Mouse (Mus musculus): Measurements from ENCODE around the gene Gm14226.
"Not testable (repeated sequence)": the region's sequence is repeated elsewhere in the genome, so short reads cannot be mapped to it uniquely, and the experiment has no call there.

The Gm14226 gene

DNA sequence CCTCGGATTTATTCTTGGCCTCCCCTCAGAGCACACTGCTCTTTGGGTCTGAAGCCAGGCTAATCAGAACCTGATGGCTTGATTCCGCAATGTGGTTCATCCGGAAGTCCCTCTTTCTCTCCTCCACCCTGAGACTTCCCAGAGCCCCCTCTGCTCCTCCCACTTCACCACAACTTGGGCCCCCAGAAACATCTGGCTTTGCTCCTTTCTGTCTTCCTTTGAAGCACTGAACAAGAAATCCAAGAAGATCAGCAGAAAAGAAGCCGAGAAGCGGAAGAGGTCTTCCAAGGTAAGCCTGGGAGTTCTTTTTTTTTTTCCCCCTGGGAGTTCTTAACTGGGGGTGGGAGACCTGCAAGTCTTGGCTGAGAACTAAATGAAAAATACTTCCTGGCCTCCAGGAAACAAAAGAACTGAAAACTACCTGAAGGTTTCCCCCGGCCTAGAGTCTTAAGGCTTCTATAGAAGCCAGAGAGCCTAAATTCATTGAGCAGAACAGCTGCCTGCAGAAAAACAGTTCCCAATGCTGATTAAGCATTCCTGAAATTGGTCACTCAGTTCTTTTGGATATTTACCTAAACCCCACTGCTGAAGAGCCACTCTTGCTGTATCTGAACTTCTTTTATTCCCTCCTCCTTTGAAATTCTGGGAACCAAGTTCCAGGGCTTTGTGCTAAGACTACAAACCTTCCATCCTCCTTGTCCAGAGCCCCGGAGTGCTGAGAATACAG is 29.5 kb downstream of the Gm14226 start:
- CTCF ChIA-PET: no interaction called here

DNA sequence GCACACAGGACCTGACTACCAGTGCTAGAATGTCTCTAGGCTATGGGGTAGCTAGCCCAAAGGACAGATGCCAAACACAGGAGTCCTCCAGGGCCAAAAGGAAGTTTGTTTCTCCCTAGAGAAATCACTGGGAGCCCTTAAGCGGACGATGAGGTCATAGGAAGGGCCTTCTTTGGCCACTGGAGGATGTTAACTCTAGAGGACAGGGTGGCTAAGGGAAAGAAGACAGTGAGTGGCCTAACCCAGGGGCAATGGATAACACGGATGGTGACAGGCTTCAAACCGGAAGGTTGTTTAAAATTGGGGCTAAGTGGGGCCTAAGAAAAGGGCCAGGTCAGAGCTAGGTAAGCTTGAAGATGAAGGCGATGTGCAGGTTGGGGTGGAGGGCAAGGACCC is 32.0 kb downstream of the Gm14226 start:
- CTCF ChIA-PET: interaction anchor here (0.7 kb wide), 1 partner anchor 316 kb away, joined by 5 read pairs; no protein-coding TSS in a partner anchor

DNA sequence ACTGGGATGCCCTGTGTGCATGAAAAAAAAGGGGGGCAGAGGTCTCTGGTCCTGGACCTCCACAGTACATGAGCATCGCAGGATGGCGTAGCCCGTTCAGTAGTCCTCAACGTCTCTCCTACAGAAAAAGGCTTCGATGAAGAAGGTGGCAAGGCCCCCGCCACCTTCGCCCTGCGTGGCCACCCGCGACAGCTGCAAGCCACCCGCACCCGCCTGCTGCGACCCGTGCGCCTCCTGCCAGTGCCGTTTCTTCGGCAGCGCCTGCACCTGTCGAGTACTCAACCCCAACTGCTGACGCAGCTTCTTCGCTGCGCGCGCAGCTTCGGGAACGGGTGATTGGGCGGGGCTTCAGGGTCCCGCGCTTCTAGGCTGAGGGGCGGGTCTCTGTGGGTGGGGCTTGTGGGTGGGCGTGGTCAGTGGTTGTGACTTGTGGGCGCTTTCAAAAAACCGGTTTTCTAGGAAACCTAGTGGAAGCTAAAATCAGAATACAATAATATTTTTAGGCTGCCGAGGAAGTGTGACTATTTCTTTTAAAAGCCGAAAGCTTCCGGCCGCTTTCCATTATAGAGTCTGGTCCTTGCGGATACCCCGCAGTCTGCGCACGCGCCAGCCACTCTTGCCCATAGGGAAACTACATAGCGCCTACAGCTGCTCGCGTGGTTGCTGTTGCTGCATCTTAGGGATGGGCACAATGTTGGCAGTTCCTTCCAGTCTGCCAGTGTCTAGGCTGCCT is 32.6 kb downstream of the Gm14226 start:
- CTCF ChIA-PET: no interaction called here

DNA sequence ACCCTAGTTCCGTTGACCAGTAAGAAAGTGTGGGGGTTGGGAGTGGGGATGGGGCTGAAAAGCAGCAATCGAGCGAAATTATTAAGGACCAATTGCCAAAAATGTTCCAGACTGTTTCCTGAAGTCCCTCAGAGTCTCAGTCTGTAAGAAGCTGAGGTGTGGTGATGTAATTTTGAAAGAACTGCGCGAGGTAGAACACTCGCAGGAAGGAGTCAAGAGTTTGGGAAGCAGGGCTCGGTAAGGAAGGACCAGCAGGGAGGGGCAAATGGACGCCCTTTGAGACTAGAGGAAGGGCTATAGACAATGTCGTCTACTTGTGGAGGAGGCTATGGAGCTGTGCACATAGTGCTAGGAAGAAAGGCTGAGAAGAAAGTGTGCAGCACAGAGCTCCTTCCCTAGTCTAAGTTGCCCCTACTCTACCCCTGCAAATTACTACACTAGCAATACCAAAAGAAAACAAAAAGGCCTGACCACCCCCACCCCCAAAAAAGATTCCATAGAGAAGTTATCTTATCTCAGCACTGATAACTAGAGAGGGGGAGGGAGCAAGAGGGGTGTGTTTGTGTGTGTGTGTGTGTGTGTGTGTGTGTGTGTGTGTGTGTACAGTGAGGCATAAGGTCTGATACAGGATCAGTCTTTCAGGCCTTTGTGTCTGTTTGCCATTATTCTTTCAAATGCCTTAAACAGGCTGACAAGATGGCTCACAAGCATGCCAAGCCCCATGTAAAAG is 33.7 kb downstream of the Gm14226 start:
- CTCF ChIA-PET: no interaction called here

DNA sequence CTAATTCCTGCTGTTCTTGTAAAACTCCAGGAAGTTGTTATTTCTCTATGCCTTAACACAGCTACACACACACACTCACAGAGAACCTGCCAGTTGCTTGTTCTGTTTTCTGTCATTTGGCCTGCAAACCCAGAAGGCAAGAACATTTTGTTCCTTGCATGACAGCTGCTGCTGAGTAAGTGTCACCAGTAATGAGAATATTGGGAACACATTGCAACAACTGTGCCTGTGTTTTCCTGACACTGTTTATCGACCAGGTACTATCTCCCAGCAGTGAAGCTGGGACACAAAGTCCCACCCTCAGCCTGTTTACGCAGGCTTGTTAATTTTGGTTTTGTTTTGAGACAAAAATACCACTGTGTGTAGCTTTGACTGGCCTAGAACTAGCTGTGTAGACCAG is 34.6 kb downstream of the Gm14226 start:
- CTCF ChIA-PET: no interaction called here

DNA sequence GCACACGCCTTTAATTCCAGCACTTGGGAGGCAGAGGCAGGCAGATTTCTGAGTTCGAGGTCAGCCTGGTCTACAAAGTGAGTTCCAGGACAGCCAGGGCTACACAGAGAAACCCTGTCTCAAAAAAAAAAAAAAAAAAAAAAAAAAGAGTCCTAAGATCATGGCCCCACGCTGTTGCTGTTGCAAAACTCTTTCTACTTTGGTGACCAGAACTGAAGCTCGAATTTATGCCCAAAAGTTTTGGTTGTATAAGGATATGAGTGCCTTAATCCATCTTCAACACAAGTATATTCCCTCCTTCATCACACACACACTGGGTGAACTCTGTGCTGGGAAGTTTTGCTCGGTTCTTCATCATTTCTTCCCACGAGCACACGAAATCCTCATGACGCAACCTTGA is 35.4 kb downstream of the Gm14226 start:
- CTCF ChIA-PET: not testable (repeated sequence)

DNA sequence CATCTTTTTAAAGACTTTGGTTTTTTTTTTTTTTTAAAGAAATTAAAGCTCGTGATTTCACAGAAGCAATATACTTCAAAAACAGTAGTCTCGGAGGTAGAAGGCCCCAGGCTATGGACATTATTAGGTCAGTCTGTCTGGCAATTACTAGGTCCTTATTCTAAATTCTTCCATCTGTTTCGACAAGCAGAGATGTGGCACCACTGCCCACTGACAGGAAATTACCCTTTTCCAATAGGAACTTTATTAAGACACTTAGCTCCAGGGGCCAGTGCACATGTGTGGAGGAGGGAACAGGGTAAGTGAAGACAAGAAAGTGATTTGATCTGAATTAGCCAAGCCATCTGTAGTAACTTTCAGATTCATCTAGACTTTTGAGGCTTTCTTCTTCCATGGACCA is 36.6 kb downstream of the Gm14226 start:
- CTCF ChIA-PET: interaction anchor here (0.5 to 0.6 kb wide), 2 partner anchors 20 to 849 kb away, joined by 3 to 6 read pairs; no protein-coding TSS in a partner anchor

DNA sequence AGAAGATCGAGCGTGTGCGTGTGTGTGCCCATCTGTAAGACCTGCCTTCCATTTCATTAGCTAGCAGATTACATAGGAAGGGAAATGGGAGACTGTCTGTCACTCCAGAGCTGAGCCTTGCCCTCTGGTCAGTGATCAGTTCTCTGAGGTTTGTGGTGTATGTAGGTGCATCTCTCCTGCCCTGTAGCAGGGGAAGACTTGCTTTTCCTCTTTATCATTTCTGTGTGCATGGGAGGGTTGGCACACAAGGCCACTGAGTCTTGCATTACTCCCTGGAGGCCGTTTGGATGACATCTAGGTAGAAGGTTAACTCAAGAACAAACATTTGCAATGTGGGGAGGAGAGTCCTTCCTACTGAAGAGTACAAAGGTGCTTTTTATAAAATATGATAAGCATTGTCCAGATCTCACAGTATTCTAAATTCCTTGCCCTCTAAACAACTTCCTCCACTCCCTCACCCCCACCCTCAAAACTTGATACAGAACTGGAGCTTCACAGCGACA is 38.1 kb downstream of the Gm14226 start:
- CTCF ChIA-PET: no interaction called here

DNA sequence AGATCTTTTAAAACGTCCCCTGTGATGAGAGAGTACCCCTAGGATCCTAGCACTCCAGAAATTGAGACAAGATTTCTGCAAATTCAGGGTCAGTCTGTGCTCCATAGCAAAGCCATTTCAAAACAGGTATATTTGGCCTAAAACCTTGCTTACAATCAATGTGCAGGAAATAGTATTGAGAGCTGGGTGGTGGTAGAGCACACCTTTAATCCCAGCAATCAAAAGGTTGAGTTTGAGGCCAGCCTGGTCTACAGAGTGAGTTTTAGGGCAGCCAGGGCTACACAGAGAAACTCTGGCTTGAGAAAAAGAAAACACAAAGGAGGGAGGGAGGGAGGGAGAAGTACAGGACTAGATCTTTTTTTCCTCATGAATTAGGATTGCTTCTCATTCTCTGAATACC is 39.3 kb downstream of the Gm14226 start:
- CTCF ChIA-PET: no interaction called here

DNA sequence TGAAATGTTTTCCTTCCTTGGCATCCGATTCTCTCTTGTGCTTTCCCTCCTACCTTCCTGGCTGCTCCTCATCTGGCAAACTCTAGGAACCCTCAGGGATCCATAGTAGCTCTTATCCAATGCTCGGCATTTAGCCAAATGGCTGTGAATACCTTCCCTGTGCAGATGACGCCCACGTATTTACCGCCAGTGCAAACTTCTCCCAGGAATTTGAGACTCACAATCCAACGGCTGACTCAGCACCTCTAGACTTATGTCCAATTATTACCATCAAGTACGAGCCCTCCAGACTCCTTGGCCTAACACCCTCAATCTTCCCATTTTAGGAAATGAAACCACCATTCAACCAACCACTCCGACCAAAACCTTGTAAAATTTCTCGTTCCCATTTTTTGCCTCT is 53.0 kb downstream of the Gm14226 start:
- CTCF ChIA-PET: no interaction called here

DNA sequence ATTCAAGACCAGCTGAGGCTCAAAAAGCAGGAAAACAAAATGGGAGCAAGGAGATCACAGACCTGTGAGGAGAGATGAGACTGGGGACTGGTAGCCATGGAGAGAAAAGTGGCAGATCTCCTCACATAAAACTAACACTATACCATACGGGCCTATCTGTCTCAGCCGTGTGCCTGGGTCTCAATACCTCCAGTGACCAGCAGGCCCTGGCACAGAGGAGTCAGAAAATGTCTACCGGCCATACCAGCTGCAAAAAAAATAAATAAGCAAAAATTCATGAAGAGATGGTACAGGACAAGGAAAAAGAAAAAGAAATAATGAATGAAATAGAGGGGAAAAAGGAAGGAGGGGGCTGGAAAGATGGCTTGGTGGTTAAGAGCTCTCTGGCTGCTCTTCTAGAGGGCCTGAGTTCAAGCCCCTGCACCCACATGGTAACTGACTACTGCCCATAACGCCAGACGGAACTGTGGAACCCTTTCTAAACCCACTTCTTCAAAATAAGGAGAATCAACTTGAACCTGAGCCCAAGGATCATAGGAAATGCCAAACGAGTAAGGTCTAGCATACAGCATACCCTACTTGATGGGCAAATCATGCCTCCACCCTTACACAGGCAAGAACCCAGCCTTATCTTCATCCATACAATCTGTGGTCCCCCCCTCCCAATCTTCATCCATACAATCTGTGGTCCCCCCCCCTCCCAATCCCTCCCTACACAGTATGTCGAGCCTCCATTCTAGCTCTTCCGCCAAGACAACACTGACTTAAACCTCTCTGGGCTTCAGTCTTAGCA is 54.5 kb downstream of the Gm14226 start:
- CTCF ChIA-PET: interaction anchor here (0.6 to 0.7 kb wide), 3 partner anchors 83 to 339 kb away, joined by 3 to 7 read pairs (median 6); no protein-coding TSS in a partner anchor

DNA sequence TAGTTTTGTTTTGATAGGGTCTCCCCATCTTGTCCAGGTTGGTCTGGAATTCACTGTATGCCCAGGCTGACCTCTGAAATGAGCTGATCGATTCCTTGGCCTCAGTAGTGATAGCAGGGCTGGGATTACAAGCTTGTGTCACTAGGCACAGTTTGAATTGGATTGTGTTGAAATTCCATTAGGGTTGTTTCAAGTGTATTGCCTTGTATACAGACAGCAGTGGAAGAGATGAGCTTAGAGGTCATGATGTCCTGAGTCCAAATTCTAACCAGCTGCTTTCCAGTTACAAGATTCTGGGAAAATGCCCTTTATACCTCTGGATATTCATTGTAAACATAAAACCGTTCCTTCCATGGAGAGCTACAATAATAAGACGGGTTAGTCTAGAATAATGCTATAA is 55.3 kb downstream of the Gm14226 start:
- CTCF ChIA-PET: interaction anchor here (0.6 to 0.7 kb wide), 3 partner anchors 82 to 338 kb away, joined by 3 to 7 read pairs (median 6); no protein-coding TSS in a partner anchor

DNA sequence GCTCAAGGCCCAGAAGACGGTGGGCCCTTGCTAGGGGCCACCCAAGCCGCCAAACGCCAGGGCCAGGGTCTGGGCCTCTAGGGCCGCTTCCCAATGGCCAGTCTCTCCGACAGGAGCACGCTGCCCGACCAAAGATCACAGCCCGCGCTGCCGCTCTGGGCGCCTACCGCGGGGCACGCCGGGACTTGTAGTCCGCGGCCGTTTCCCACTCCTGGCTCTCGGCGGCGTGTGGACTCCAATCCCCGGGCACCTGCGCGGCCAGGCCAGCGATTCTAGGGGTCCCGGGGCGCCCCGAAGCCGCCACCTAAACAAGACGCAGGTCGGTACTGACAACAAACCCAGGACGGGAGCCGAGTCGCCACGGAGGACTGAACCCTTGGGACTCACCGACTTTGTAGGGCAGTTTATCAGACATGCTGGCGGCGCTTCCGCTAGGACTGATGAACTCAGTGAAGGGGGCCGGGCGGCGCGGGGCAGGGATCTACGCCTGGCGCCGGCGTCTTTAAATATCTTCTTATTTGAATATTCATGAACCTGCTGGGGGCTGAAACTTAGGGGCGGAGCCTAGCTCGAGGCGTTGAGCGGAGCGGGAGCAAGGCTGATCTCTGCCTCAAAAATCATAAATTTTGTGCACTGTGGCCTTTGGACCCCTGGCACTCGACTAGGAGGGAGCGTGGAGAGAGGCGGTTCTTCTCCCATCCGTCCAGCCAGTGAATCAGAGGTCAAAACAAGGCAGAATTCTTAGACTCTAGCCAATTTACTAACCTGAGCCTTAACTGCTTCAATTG is 56.1 kb downstream of the Gm14226 start, which contains the start of gene Ahcy:
TSS of gene Ahcy (minus strand) at position 520 of the 788 bp plus-strand sequence.
- CTCF ChIA-PET: interaction anchor here (0.6 kb wide), 1 partner anchor 19 kb away, joined by 3 read pairs; no protein-coding TSS in a partner anchor

DNA sequence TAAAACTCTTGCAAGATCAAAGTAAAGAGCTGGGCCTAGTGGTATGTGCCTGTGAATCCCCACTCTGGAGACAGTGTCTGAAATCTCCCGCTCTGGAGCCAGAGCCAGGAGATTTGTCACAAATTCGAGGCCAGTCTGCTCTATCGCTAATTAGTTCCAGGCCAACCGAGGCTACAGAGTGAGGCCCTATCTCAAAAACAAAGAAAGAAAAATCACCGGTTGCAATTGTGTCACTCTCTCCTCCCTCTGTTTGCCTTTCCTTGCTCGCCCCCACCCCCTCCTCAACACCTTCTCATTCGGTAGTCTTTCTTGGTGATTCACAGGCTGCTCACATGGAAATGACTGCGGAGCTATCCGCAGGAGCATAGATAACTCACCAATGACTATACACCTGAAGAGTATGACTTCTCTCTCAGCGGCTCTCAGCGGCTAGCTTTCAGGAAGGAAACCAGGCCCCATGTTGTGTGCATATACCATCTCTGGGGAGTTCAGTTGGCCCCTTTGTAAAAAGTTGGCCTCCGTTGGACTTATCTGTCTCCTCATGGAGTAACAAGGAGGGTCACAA is 56.8 kb downstream of the Gm14226 start:
- CTCF ChIA-PET: interaction anchor here (0.6 kb wide), 1 partner anchor 20 kb away, joined by 3 read pairs; no protein-coding TSS in a partner anchor

DNA sequence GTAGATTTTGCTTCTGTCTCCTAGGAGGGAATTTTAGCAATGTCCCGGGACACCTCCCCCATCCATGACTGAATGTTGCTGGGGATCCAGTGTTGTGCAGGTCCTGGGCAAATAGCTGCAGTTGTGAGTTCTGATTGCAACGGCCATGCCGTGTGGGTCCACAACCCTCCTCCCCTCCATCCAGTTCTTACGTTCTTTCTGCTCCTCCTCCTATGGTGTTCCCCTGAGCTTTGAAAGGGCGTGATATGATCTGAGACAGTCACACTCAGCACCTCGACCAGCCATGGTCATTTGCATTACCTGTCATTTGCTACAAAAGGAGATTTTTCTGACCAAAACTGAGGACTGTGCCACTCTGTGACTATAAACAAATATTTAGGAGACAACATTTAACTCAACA is 57.6 kb downstream of the Gm14226 start:
- CTCF ChIA-PET: no interaction called here
